Mouse (Mus musculus) kidney, postnatal 4 days (tissue): ENCODE data around the gene Cftr.

Source experiments
- DNase-seq, 2 experiments: peaks; one replicate each; pipeline ENCODE4 v3.0.0; 2021; ENCODE audit warnings: mixed read lengths in 2 of 2

The Cftr gene

GRCm38 (mm10) chr6:18322950-18323349 lies 152.5 kb downstream of the Cftr start:
- no peak for DNase-seq

- DNase-seq, result no peak
These were observed 164.9 kb downstream of the Cftr start for GRCm38 (mm10) chr6:18335393-18335792.

DNA sequence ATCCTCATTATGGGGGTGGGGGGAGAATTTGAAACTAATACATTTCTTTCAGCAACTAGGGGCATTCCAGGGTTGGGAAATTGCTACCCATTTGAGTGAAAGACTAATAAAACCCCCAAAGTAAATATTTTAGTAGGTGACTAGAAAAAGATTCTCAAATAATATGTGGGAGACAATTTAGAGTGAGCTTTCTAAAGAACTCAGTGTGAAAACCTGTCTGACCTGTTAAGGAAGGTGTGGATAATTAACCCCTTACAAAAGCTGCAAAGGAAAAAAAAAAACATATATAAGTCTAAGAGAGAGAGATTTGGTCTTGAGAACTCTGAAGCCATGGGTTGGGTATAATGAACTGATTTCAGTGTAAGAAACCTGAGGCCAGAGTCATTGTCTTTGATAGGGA lies 167.8 kb downstream of the Cftr start:
- DNase-seq, result no peak

GRCm38 (mm10) chr6:18344272-18344671 lies 173.8 kb downstream of the Cftr start:
- DNase-seq, result no peak

GRCm38 (mm10) chr6:18349153-18349858 lies 178.8 kb downstream of the Cftr start:
- no peak for DNase-seq

DNA sequence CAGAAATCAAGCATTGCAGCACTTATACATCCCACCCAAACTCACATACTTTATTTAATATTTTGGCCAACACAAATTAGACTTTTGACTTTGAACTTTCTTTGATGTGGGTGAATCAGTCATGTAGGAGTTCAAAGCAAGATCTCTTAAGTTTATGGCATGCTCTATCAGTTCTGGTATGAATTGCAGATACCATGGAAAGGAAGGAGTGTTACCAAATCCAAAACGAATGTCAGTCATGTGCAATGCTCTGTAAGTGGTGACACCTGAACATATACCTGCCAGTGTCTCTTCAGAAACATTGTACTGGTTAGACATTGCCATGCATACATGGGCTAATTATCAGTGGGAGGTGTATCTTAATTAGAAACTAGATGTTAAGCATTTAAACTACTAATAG lies 189.7 kb downstream of the Cftr start:
- DNase-seq, result no peak

GRCm38 (mm10) chr6:18360955-18361354 lies 190.5 kb downstream of the Cftr start:
- no peak for DNase-seq

- DNase-seq, result no peak
These were observed 191.7 kb downstream of the Cftr start for GRCm38 (mm10) chr6:18362232-18362631.

GRCm38 (mm10) chr6:18369054-18369453 lies 198.6 kb downstream of the Cftr start:
- DNase-seq, result no peak

DNA sequence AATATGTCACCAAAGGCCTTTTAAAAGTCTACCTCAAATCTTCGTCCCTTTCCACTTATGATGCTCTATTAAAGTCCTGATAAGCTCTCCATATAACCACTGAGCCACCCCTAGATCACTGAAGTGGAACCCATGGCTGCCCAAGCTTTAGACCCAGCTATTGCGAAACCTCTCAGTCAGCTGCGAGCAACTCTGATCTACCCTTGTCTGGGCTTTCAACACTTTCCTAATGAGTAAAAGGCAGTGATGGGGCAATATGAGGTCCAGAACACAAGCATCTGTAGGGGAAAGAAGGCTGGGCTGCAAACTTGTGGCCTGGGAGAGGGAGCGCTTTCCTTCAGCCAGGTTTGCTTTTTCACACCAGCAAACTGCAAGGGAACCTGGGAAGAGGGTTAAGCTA lies 199.2 kb downstream of the Cftr start:
- DNase-seq, result no peak
